Mouse (Mus musculus) cortical plate, adult 2 months (tissue): Measurements from ENCODE around the gene Zbtb45.

Experiments used
- CTCF ChIP-seq: fragments of 200-500 bp; IDR thresholded peaks from 2 replicates; pipeline ENCODE4 v1.5.1; 2011; ENCODE audit warnings: mild to moderate bottlenecking, control low read depth, low read length; ENCODE audit not compliant: insufficient read depth; ENCODE audit errors: extremely low read depth
- POLR2A ChIP-seq: fragments of 200-500 bp; IDR thresholded peaks from 2 replicates; pipeline ENCODE4 v1.6.1; 2011; ENCODE audit warnings: mild to moderate bottlenecking, low read length, control low read depth; ENCODE audit not compliant: insufficient read depth; ENCODE audit errors: extremely low read depth

DNA sequence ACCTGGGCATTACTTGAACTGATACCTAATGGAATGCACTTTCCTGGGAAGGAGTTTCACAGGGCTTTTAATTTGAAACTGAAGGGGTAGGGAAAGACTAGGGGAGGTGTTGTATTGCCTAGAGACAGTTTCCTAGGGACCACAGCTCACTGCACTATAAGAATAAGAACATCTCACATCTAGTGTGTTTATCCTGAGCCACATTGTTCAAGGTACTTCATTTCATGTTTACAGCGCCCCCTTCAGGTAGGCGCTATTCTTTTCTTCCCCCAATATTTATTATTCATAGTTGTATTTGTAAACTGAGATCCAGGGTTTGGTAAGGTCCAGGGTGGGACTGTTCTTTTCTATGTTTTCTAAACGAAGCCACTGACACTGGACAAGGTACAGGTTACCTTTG is 17.6 kb downstream of the Zbtb45 start:
- TF ChIP-seq CTCF: no peak
- TF ChIP-seq POLR2A: no peak
